Mouse (Mus musculus): ENCODE measurements around the gene Megf6.

Gene Megf6

DNA sequence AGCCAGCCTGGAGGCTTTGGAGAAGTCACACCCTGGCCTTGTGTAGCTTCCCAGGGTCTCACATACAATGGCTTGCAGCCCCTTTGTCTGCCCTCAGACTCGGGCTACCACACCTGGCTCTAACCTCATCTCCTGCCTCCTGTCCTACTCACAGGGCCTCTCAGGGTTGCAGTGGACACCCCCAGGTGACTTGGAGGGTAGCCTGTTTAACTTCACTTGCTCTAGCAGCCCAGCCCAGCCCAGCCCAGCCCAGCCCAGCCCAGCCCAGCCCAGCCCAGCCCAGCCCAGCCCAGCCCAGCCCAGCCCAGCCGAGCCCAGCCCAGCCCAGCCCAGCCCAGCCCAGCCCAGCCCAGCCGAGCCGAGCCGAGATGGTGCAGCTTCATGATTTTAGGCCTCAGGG lies 43.5 kb downstream of the Megf6 start:
- DNase-seq = no peak

DNA sequence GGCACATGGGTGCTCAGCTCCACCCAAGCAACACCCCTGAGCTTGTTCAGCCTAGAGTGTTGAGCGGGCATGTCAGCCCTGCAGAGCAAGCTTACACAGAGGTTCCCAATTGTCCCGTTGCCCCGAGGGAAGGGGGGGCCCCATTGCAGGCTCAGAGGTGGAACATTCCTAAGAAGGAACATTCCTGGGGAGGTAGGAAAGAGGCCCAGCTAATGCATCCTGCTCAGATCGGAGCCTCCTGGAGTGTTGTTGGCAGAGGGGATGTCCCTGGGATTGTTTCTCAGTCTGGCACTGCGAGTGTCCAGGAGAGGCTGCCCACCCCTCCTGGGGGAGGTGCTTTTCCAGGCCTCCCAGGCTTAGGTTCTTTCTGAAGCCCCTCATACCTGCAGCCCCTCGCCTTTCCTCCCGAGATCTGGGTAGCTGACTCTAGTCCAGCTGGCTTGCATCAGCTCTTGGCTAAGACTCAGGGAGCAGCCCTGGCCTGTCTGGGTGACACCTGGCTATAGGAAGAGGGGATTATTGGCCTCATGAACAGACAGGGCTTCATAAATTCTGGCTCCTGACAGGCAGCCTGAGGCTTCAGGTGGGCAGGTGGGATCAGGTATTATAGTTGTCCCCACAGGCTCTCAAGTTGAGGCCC lies 47.3 kb downstream of the Megf6 start:
- no peak for DNase-seq

DNA sequence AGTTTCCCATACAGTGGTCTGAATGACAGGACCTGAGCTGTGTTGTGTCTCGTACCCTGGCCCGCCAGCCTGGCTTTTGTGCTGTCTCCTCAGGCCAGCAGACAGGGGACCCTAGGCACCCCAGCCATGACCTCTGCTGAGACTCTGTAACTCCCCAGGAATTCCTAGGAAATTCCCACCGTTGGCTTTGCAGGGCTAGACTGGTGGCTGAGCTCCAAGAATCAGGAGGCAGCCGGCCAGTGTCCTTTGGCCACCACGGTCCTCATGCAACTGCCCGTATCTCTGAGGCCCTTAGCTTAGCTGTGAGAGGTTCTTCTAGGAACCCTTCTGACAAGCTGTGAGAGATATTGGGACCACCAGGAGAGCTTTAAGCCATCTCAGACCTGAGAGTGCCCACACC lies 52.2 kb downstream of the Megf6 start:
- DNase-seq = no peak

DNA sequence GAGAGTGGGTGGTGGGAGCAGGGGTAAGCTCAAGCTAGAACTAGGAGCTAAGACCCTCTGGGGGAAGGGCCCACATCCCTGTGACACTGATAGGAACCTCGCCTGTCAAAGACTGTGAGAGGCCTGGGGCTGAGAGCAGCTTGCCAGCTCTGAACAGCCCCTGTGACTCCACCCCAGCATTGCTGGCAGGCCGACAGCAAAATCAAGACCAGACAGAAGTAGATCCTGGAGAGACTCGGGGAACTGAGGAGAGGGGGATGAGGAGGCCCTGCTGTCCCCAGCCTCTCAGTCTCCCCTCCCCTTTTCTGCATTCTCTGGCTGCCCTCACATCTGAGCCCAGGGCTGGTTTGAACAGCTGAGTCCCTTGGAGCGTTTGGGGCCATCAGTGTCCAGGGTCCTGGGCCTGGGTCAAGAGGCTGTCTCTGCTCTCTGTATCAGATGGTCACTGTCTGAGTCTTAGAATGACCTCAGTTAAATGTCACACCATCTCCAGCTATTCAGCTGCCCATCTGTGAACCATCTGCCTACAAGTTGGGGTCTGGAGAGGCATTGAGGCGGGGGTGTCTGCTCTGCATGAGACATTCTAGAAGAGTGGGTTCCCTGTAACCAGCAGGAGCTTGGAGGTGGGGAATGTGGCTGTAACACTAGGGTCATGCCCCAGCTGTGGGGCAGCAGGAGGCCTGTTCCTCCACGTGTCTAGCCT lies 53.9 kb downstream of the Megf6 start:
- DNase-seq = peak in 1 of 2 experiments; percentile 50

DNA sequence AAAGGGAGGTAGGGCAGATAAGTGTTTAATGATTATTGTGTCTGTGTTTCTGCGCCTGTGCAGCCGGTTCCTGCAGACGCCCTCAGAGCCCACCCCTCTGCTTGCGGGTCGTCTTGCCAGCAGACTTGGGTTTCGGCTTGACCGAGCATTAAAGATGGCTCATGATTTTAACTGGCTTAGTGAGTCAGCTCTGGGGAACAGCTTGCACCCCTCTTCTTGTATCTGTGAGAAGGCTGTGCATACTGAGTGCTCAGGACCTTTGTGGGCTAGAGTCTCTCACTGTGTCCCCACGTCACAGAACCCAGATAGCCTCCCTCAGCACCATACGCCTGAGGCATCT lies 54.4 kb downstream of the Megf6 start:
- DNase-seq = no peak

DNA sequence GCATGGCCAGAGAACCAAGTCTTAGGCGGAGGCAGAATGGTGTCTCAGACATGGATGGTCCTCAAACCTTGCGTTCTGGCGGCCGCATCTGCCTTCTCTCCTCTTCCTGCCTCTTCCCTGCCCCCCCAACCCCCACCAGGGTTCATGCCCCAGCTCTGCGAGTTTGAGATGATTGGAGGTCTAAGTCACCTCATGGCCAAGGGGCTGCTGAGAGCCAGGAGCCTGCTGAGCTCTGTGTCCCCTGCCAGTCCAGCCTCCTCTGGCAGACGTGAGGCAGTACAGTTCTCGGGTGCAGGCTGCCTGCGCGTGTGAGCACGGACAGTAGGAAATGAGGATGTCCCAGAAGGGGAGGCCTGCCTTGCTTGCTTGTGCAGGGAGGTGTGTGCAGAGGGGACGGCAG lies 56.1 kb downstream of the Megf6 start:
- no peak for DNase-seq

DNA sequence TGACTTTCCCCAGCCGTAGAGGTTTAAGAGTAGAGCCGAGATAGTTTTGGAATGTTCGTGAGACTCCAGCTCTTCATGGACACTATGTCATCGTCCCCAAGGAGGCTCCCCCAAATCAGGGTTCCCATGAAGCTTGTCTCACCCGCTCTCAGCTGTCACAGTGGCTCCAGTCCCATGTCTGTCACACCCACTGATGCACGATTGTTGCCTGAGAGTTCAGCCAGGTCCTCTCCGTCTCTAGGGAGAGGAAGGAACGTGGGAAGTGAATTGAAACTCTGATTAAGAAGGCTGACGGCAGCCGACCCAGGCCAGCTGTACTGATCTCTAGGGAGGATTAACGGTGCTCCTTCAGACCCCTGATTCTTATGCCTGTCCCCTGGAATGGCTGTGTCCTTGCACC lies 57.8 kb downstream of the Megf6 start:
- DNase-seq = no peak

DNA sequence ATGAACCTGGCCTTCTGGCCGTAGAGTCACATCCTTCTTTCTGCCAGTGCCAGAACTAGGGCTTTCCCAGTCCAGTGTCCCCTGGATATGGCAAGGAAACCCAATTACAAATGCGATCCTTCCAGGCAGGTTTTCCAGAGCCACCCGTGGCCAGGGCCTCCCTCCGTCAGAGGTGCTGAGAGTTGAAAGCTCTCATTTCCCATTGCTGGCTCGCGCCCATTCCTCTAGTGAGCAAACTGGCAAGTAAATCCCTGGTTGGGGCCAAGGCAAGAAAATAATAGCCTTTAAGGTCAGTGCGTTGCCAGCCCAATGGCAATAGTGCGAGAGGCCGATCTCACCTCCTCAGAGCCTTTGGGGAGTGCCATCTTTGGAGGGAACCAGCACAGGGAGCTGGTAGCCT lies 59.0 kb downstream of the Megf6 start:
- no peak for DNase-seq

DNA sequence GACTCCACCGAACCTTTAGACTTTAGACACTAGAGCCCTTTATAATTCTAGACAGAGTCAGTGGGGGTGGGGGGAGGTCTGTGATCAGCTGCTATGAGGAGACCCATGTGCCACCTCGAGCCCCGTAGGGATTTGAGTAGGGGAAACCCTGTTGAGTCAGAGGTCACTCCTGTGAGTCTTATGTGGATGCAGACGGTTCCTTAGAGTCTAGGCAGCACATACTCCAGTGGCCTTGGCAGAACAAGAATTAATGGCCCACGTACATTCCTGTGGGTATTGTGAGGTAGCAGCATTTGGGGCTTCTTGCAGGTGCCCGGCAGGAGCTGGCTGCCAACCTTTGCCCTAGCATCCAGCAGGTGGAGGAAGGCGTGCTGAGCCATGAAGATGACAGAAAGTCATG lies 60.9 kb downstream of the Megf6 start:
- no peak for DNase-seq

DNA sequence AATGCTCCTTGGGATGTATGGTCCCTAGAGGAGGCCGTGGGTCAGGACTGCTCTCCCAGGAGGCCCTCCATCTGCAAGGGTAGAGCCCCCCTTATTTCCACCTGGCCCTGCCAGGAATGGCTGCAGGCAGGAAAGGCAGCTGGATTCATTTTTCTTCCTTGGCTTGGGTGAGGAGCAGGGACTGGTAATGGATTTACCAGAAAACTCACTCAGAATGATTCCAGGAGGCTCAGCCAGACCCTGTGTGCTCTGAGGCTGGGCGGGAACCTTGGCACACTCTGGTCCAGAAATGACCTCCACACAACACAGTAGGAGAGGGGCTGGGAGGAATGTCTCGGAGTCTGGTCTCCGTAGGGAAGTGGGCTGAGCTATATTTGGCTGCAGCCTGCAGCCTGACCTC lies 61.8 kb downstream of the Megf6 start:
- DNase-seq = no peak

DNA sequence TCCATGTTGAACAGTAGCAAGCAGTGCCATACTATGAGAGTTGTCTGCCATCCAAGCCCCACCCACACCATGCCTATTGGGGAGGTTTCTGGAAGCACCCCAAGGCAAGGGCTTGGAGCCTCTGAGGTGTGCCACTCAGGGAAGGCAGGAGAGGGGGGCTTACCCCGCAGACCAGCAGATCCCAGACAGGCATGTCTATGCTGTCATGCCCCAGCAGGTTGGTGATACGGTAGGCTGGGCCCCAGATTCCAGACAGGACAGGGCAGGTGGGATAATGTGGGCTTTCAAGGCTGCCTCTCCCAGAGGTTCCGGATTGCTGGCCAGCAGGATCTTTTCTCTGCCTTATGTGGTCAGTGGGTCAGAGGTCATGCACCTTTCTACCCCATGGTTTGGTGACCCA lies 65.5 kb downstream of the Megf6 start:
- DNase-seq = no peak

DNA sequence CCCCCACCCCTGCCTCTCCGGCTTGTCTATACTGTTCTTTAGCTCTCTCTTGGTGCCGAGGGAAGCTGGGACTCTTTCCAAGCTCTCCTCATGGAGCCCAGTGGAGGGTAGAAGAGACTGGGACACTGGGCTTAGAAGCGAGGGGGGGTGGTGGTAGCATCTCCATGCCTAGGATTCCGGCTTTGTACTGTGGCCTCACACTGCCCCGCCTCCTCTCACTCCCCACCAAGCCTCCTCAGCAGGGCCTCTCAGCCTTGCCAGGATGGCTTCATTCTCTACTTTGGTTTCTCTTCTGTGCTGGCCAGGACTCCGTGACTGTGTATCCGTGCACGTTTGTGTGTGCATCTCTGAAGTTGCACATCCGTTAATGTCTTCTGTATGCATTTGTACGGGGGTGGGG lies 66.4 kb downstream of the Megf6 start:
- DNase-seq = no peak

DNA sequence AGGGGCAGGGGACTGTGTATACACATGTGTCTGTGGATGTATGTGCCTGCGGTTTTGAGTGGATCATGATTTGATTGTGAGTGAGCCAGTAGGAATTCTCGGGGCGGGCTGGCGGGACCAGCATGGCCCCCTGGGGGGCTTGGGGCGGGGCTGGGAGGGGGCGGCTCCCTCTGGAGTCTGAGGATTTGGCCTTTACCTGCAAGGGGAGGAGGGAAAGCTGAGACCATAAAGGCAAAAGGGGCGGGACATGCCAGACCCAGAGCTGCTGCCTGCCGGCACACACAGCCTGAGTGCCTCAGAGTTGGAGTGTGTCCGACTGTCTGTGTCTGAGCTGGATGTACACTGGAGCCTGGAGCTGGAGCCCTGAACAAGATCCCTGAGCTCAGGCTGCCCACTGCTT lies 66.8 kb downstream of the Megf6 start:
- no peak for DNase-seq

DNA sequence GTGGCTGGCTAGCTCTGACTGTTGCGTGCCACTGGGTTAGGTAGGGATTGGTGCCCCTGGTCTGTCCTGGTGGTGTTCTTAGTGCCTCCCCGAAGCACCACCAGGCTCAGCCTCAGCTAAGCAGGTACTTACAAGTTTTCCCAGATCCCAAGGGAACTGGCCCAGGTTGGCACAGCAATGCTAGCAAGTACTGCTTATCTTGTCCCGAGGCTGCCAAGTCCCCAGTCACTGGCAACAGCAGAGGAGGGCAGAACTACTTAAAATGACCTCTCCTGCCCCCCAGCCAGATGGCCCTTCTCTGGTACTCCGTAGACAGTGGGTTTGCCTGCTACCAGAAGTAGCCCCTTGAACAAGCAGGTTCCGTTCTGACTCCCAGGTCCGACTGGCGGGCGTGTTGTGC lies 68.7 kb downstream of the Megf6 start:
- DNase-seq = no peak

DNA sequence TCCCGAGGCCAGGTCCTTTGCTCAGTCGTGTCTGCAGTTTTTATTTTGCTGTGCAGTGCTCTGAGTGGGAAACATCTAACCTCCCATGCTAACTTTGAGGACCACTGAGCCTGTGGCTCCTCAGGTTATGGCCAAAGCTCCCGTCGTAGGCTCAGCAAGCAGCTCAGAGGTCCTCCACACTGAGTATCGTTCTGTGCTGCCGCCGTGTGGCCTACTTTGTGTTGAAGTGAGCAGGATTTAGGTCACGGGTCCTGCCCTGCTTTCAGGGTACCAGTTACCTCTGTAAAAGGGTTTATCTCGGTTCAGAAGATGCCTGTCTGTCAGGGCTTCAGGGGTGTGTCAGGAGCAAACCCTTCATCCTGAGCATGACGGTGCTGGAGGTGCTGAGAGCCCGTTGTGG lies 70.1 kb downstream of the Megf6 start:
- DNase-seq = no peak

DNA sequence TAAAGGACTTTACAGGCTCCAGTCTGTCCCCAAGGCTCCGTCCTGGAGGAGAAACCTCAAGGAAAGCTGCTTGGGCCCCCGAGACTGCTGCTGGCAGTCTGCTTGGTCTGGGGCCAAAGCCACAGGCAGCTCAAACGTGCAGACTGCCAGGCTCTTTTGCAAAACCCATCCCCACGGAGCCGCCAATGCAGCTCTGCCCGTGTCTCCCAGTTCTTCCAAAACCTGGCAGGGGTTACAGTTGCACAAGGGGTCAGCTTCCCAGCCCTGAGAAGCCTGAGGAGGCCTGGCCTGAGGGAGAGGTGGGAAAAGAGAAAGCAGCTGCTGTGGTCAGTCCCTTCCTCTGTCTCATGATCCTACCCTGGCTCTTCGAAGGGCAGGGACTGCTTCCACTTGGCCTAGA lies 74.8 kb downstream of the Megf6 start:
- DNase-seq = no peak

DNA sequence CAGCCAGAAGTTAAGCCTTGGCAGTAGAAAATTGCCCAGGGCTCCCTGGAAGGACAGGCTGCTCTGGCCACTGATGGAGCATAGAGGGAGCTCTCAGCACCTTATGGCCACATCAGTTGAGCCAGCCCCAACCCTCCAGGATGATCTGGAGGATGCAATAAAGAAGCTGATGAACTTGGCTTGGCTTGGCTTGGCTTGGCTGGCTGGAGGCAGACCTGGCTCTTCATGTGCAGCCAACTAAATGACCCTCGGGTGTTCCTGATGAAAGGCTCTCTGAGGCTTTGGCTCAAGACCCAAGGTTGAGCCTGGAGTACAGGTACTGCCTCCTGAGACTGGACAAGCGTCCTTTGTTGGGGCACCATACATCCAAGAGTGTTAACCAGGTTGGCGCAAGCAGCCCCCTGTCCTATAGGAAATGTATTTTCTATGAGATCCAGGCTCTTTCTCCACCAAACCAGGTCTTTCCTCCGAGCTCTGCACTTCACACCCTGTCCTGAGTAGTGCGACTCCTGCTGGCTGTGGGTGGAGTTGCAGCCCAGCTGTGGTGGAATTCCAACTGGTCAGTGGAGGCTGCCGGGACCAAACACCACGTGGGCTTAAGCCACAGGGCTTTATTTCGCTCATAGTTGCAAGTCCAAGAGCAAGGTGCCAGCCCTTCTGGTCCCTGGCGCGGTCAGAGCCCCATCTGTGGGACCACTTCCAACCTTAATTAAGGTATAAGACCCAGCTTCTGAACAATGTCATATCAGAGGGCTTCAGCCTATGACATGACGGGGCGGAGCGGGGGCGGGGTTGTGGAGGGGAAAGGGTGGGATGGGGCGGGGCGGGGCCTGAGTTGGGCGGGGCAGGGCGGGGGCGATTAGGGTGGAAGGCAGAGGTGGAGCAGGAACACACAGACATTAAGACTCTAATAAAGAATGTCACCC lies 75.8 kb downstream of the Megf6 start:
- DNase-seq = peak; percentile 82 to 89

DNA sequence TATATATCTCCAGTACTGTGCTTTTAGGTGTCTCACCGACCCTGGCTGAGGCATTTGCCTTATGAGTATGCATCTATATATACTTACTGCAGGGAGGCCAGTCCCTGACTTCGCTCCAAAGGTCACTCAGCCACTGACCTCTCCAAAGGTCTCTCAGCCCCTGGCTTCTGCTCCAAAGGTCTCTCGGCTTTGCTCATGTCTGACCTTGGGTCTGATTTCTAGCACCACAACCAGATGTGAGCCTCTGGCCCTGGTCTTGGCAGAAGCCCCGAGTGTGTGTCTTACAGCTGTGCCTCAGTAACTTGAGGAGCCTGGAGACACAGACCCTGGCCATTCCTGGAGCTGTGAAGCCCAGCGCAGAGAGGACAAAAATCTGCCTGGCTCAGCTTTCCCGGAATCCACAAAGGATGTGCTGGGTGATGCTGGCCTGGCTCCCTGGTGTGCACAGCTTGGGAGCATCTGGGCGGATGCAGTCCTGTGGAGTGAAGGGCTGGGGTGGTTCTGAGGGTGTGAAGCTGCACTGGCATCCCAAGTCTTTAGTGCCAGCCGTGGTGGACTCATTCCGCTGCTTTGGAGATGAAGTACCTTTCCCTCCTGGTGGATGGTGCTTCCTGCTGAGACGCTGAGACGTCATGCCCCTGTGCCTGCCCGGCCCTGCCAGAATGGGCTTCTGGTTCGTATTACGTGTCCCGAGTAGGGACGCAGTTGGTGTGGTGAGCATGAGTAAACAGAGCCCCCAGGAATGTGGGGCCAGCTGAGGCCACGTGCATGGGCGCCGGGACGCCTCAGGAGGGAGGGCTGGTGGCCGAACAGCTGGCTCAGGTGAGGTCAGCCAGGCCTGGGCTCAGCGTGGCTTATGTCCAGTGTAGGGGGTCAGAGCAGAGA lies 76.9 kb downstream of the Megf6 start:
- peak in 1 of 2 experiments; percentile 47 for DNase-seq

DNA sequence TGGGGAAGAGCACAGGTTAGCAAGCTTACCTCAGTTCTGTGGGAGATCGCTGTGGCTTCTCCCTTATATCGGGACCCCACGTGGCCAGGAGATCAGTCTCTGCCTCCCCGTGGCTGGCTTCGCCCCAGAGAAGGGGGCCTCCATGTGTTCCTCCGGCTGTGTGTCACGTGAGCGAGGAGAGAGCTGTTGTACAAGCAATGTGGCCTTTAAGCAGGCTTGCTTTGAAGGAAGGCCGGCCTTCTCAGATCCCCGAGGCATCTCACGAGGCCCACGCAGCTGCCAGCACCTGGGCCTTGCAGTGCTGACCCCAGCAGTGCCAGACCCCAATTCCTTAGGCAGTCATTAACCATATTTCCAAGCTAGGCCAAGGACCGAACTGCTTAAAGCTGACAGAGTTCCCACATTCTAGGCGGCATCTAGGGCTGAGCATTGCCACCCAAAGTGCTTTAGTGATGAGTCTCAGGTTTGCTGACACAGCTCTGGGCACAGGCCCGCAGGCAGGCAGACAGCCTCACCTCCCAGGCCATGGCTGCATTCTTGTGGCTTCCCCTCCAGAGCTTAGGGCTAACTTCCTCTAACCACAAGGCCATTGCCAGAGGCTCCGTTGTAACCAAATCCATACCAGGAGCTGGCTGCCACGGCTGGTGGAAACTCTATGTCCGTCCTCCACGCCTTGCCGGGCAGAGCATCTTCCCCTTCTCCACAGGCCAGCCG lies 77.7 kb downstream of the Megf6 start:
- no peak for DNase-seq

DNA sequence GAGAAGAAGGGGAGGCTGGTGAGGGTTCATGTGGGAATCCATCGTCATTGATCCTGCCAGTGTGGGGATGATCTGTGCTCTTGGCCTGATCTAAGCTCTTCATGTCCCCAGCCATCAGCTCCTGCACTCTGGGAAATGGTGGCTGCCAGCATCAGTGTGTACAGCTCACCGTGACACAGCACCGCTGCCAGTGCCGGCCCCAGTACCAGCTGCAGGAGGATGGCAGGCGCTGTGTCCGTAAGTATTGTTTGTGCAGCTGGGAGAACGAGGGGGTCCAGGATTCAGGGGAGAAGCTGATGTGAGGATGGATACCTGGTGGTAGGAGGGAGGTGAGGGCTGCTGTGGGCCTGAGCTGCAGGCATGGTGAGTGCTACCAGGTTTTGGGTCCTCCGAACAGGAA lies 78.8 kb downstream of the Megf6 start:
- no peak for DNase-seq

DNA sequence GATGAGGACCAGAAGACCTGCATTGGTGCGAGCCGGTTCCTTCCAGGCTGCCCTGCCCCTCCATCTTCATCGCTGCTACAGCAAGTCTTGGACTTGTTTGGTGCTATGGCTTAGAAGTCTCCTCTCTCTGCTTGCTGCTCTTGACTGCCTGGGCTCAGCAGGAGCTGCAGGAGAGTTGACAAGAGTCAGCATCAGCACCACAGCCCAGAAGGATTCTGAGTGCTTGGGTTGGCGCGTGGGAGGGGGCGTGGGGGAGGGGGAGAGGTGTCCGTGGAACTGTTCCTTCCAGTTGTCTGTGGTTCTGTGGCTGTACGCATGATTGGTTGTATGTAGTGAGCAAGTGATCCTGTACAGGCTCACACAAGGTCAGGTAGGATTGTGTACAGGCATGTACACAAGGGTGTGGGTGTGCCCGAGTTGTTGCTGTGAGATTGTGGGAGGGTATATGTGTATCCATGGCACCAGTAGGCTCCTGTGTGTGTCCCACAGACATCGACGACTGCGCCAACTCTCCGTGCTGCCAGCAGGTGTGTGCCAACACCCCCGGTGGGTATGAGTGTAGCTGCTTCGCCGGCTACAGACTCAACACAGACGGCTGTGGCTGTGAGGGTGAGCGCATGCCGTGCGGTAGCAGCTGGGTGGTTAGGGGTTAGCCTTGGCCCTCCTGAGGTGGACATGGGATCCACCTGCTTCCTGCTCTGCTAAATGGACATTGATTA lies 82.2 kb downstream of the Megf6 start:
- no peak for DNase-seq

DNA sequence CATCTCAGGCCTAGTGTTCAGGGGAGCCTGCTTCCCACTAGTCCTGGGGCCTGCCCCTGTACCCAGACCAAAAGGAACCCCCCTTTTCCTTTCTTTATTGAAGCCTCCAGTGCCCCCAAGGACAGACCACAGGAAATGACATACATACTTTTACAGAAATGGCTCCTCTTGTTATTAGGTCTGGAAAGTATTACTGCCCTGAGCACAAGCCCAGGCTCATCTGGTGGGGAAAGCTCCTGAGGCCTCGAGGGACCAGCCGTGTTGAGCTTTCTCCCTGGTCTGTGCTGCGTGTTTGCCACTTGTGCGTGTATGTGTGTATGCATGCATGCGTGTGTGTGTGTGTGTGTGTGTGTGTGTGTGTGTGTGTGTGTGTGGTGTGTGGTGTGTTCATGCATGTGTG lies 90.2 kb downstream of the Megf6 start:
- DNase-seq = no peak

All from lung, postnatal 4 days (tissue).